Mouse (Mus musculus) embryonic facial prominence, embryonic 12.5 days (tissue): ENCODE measurements around the gene Tpbpa. TPM values are rescaled to one million over a fixed set of nuclear protein-coding genes. Genes with fewer than 3 reads are reported as not detected.

Source experiments
- polyA plus RNA-seq: library from polyadenylated mRNA; unstranded; fragments of >200 nt; fragmentation: Nextera tagmentation; extraction: Ambion mirVana; gene quantifications from 2 replicates; pipeline ENCODE4 v1.2.1, GENCODE M21; 2016

The Tpbpa gene
- polyA plus RNA-seq, 1 experiment from 2014 or later = not detected

Other genes with a start within 250 kb of the Tpbpa start
- gene BC051665, start 155.6 kb downstream of the Tpbpa start, polyA plus RNA-seq = not detected in 2 replicates
- gene Ctsll3, start 139.1 kb downstream of the Tpbpa start, polyA plus RNA-seq = not detected in 2 replicates
- gene 4930486L24Rik, start 77.5 kb downstream of the Tpbpa start, polyA plus RNA-seq = not detected in 2 replicates
- 0.34 TPM in 1 of 2 replicates, not detected in the other for gene Gm49392, start 45.1 kb downstream of the Tpbpa start, polyA plus RNA-seq
- gene Ctla2b, start 44.5 kb downstream of the Tpbpa start, polyA plus RNA-seq = 1.4 and 1.5 TPM in 2 replicates
- gene Tpbpb, start 37.1 kb downstream of the Tpbpa start, polyA plus RNA-seq = not detected in 2 replicates
- not detected in 2 replicates for gene Gm49393, start 6.4 kb downstream of the Tpbpa start, polyA plus RNA-seq
- 1.4 and 2.0 TPM in 2 replicates for gene Gm49391, start 5.4 kb downstream of the Tpbpa start, polyA plus RNA-seq
- gene Ctla2a, start 5.4 kb downstream of the Tpbpa start, polyA plus RNA-seq = 13.2 and 18.1 TPM in 2 replicates
- gene Ctsj, start 64.0 kb upstream of the Tpbpa start, polyA plus RNA-seq = not detected in 2 replicates
- not detected in 2 replicates for gene Ctsq, start 98.6 kb upstream of the Tpbpa start, polyA plus RNA-seq
- not detected in 2 replicates for gene Ctsr, start 222.3 kb upstream of the Tpbpa start, polyA plus RNA-seq